Mouse (Mus musculus) erythroblast, embryonic 14.5 days (primary cell): ENCODE results near the gene Ikzf4.

Source experiments
- GATA1 ChIP-seq: IDR thresholded peaks from 2 replicates; pipeline ENCODE4 v1.6.1; 2012; ENCODE audit warnings: low read length, inconsistent platforms, mixed read lengths
- TAL1 ChIP-seq: IDR thresholded peaks from 3 replicates; pipeline ENCODE4 v1.6.1; 2012; ENCODE audit warnings: low read length, inconsistent platforms, mixed read lengths

- TF ChIP-seq TAL1 = no peak
- no peak for TF ChIP-seq GATA1
These were observed 58.1 kb downstream of the Ikzf4 start for GRCm38 (mm10) chr10:128587697-128588096.
